Comparison of ENCODE assay signal across 8 mouse cellular contexts in genomic region chr9:37347988-37348642, GRCm38 (mm10). TPM values are rescaled to one million over a fixed set of nuclear protein-coding genes. Genes with fewer than 3 reads are reported as not detected.
DNase-seq lines count a peak whose midpoint lies in the region; ATAC-seq and TF ChIP-seq lines count a peak whose summit lies in the region.

Ccdc15 (minus strand) TSS chr9:37348432.

- peak within 1 kb of the TSS; percentile 83 for H3K27ac ChIP-seq in bone marrow macrophage, adult 2 months (ENCODE audit: insufficient read depth, low read depth, low read length)
- H3K27ac ChIP-seq in embryonic fibroblast, embryonic 13.5 days (ENCODE audit: insufficient read depth, low read length): peak within 1 kb of the TSS; percentile 51; the same call in 1 of the 2 replicates
- peak within 1 kb of the TSS; percentile 94 for H3K27ac ChIP-seq in kidney, embryonic 14.5 days (ENCODE audit: low read depth, low read length)
- peak within 1 kb of the TSS; percentile 90 for H3K27ac ChIP-seq in limb, embryonic 15.5 days

- peak within 1 kb of the TSS; percentile 92 for H3K4me3 ChIP-seq in bone marrow macrophage, adult 2 months (ENCODE audit: insufficient read depth, low read length)
- H3K4me3 ChIP-seq in embryonic fibroblast, embryonic 13.5 days (ENCODE audit: insufficient read depth, low read length): peak within 1 kb of the TSS; percentile 72
- H3K4me3 ChIP-seq in kidney, embryonic 14.5 days (ENCODE audit: low read length): peak within 1 kb of the TSS; percentile 75
- peak within 1 kb of the TSS; percentile 68 for H3K4me3 ChIP-seq in limb, embryonic 15.5 days

- no peak for TF ChIP-seq CTCF in bone marrow macrophage, adult 2 months (IDR thresholded peaks at IDR 0.05; ENCODE audit: low read depth, low read length)
- TF ChIP-seq CTCF in embryonic fibroblast, embryonic 13.5 days (IDR thresholded peaks at IDR 0.05; ENCODE audit: borderline replicate concordance, insufficient read depth, low read length): no peak

- no peaks in the 10 kb centered on the region for H3K9me3 ChIP-seq in kidney, embryonic 14.5 days (ENCODE audit: control insufficient read depth, low read length)
- H3K9me3 ChIP-seq in limb, embryonic 15.5 days: no peaks in the 10 kb centered on the region

- peak within 1 kb of the TSS; percentile 82 for H3K9ac ChIP-seq in kidney, embryonic 14.5 days (ENCODE audit: low read depth, low read length)
- peak within 1 kb of the TSS; percentile 71 for H3K9ac ChIP-seq in limb, embryonic 15.5 days

- WGBS in kidney, embryonic 14.5 days: under 1% methylated on average over 40 of the region's 41 CpGs
- WGBS in limb, embryonic 15.5 days: under 1% methylated on average over 41 of the region's 41 CpGs

- no peaks in the 10 kb centered on the region for H3K36me3 ChIP-seq in kidney, embryonic 14.5 days (ENCODE audit: control insufficient read depth, insufficient read depth, low read length)
- no peaks in the 10 kb centered on the region for H3K36me3 ChIP-seq in limb, embryonic 15.5 days

- H3K27me3 ChIP-seq in kidney, embryonic 14.5 days (ENCODE audit: control insufficient read depth, insufficient read depth, low read length): no peaks in the 10 kb centered on the region
- H3K27me3 ChIP-seq in limb, embryonic 15.5 days: no peaks in the 10 kb centered on the region; the same call in 1 of the 2 replicates

- peak; percentile 98 for DNase-seq in A20 (ENCODE audit: low read depth, low spot score)
- peak; percentile 96 for DNase-seq in heart, adult 9 months (ENCODE audit: low spot score in 2 of 2)
- DNase-seq in monocyte, adult 2 months (ENCODE audit: low read depth in 1 of 2, low spot score in 2 of 2): peak; percentile 94 to 97
- peak; percentile 97 for DNase-seq in spleen, postnatal 36 days (ENCODE audit: low spot score in 2 of 2)

- peaks cover 11% of the 10 kb centered on the region; the same call in 1 of the 2 replicates for H3K4me1 ChIP-seq in bone marrow macrophage, adult 2 months (ENCODE audit: control insufficient read depth, insufficient read depth, low read length)
- H3K4me1 ChIP-seq in embryonic fibroblast, embryonic 13.5 days (ENCODE audit: control insufficient read depth, insufficient read depth, low read length): no peaks in the 10 kb centered on the region
- peaks cover 7% of the 10 kb centered on the region; the same call in 1 of the 2 replicates for H3K4me1 ChIP-seq in kidney, embryonic 14.5 days (ENCODE audit: control insufficient read depth, insufficient read depth, low read length)
- peaks cover 5% of the 10 kb centered on the region; the same call in 1 of the 2 replicates for H3K4me1 ChIP-seq in limb, embryonic 15.5 days

- no peak for TF ChIP-seq POLR2A in bone marrow macrophage, adult 2 months (IDR thresholded peaks at IDR 0.05; ENCODE audit: borderline replicate concordance, low read depth, low read length)
- peak; percentile 91 for TF ChIP-seq POLR2A in embryonic fibroblast, embryonic 13.5 days (IDR thresholded peaks at IDR 0.05; ENCODE audit: low read depth, low read length)

- H3K4me2 ChIP-seq in kidney, embryonic 14.5 days (replicated peaks; ENCODE audit: low read depth, low read length): peak within 1 kb of the TSS; percentile 80
- peak within 1 kb of the TSS; percentile 73 for H3K4me2 ChIP-seq in limb, embryonic 15.5 days

- ATAC-seq in kidney, embryonic 14.5 days (ENCODE audit: low FRiP score, low TSS enrichment): peak; percentile 97
- peak; percentile 95 for ATAC-seq in limb, embryonic 15.5 days (ENCODE audit: insufficient number of reproducible peaks, low FRiP score, low TSS enrichment, low read depth)

RNA-seq across cellular contexts. Expression of gene Ccdc15, which starts in this region (rescaled TPM):
- 1.9 TPM in 2 replicates for polyA plus RNA-seq in bone marrow macrophage, adult 2 months (2012; ENCODE audit: insufficient read depth, insufficient read length, missing spikeins)
- 2.8 and 4.0 TPM in 2 replicates for polyA plus RNA-seq in embryonic fibroblast, embryonic 13.5 days (2011; ENCODE audit: insufficient read length, low read depth, missing spikeins)
- polyA plus RNA-seq in kidney, embryonic 14.5 days (2014; fragmentation: Nextera tagmentation; extraction: Ambion mirVana): 5.8 and 8.2 TPM in 2 replicates
- 7.0 and 7.3 TPM in 2 replicates for polyA plus RNA-seq in limb, embryonic 15.5 days (2015; fragmentation: Nextera tagmentation; extraction: Ambion mirVana)

Comparison
In these comparisons a context has a peak if more than half of its experiments do, and no peak if none do; other contexts are left out.
1. Peak in every context shown above with its lines: DNase-seq, ATAC-seq, H3K4me3 ChIP-seq and H3K27ac ChIP-seq.